Mouse (Mus musculus) layer of hippocampus, adult 8-10 months (tissue): ENCODE data around the gene Ager. TPM values are rescaled to one million over a fixed set of nuclear protein-coding genes. Genes with fewer than 3 reads are reported as not detected.

ENCODE experiments used
- DNase-seq, 2 experiments: peaks; one replicate each; pipeline ENCODE4 v3.0.0; 2022; ENCODE audit warnings: low spot score in 2 of 2
- total RNA-seq, 4 experiments: library from RNA; stranded (reverse); gene quantifications; 2 replicates each; pipeline ENCODE4 v1.2.4; 2022

Gene Ager
- total RNA-seq, 4 experiments from 2014 or later: 0.51 to 1.5 (median 0.88) TPM

DNA sequence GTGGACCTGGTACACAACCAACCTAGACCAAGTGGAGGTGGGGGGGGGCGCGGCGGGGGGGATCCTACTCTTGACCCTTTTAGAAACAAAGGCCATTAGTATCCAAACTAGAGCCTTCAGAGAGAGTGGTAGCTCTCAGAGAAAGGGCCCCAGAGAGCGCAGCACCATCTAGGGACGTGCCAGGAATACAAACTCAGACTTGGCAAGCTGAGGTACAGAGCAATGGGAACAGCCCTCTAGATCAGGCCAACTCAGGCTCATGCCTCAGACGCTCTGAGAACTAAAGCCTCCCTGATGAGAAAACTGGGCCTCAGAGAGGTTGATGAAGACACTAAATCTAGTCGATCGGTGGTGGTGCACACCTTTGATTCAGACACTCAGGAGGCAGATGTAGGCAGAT lies 12.5 kb upstream of the Ager start:
- no peak for DNase-seq

DNA sequence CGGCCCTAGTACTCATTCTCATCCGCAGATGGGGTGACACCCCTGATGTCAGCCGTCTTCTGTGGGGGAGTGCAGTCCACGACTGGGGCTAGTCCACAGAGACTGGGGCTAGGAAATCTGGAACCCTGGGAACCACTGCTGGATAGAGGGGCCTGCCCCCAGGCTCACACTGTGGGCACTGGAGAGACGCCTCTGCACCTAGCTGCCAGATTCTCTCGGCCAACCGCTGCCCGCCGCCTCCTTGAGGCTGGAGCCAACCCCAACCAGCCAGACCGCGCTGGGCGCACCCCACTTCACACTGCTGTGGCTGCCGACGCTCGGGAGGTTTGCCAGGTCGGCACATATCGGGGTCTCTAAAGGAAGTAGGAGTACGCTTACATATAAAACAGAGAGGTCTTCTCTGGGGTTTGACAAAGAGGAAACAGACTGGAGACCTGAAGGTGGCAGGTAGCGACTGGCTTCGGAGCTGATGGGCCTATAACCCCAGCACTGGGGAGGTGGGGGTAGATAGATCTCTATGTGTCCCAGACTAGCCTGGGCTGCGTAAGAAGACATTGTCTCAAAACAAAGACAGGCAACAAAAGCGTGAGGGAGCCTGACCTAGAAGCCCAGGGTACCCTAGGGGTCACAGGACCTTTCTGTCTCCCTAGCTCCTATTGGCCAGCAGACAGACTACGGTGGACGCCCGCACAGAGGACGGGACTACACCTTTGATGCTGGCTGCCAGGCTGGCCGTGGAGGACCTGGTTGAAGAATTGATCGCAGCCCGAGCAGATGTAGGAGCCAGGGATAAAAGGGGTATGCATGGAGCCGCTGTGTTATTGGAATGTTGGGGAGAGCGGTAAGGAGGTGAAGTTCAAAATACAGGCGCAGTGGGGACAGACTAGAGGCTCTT lies 11.5 kb upstream of the Ager start:
- no peak for DNase-seq

DNA sequence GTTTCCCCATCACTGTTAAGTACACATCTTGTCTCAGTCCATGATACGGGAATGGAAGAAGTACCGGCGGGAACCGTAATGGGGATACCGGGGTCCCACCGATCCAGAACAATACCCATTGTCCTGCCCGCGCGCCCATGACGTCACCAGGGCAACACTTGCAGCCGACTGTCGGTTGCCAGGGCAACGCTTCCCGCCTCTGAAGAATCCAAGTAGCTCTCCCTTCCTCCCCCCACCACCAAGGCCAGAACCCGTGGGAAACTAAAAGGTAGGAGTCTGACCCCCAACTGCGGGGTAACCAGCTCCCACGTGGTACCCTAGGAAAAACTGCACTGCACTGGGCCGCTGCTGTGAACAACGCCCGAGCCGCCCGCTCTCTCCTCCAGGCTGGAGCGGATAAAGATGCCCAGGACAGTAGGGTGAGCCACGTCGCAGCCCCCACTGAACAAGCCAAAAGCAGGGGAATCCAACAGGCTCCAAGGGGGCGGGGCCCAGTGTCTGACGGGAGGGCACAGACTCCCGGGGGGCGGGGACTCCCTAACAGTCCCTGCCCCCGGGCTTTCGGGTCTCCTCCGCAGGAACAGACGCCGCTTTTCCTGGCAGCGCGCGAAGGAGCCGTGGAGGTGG lies 10.8 kb upstream of the Ager start:
- DNase-seq: peak; percentile 88 to 89

DNA sequence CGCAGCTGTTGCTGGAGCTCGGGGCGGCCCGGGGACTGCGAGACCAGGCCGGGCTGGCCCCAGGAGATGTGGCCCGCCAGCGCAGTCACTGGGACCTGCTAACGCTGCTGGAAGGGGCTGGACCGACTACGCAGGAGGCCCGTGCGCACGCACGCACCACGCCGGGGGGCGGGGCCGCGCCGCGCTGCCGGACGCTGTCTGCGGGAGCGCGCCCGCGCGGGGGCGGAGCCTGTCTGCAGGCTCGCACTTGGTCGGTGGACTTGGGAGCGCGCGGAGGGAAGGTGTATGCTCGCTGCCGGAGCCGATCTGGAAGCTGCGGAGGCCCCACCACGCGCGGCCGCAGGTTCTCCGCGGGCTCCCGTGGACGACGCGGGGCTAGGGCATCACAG lies 10.2 kb upstream of the Ager start:
- DNase-seq: peak; percentile 95 to 96

DNA sequence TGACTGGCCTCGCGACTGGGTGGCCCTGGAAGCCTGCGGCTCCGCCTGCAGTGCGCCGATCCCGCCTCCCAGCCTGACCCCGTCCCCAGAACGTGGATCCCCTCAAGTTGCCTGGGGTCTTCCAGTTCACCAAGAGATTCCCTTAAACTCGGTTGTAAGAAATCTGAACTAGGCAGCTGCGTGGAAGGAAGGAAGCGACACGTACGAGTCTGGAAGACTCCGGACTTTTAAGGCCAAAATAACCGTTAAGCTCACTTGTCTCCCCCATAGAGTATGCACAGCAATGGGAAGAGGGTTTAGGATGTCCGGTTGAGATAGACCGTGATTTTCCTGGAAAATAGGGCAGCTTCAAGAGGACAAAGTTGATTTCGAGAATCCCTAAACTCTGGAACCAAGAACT lies 9.8 kb upstream of the Ager start:
- no peak for DNase-seq

DNA sequence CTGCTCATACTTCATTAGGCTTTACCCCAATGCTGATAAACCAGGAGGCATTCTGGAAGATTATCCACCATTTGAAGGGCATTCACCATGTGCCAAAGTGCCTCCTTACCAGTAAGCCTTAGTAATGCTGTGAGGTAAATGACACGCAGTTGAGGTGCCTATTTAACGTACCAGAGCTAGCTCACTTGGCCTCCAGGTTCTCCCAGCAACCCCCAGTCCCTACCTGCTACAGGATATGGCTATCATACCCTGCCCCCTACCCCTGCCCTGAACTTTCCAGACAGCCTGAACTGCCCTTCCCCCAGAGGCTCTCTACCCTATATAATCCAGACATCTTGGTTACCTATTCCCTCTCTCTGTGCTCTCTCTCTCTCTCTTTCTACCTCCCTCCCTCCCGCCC lies 8.9 kb upstream of the Ager start:
- DNase-seq: no peak

DNA sequence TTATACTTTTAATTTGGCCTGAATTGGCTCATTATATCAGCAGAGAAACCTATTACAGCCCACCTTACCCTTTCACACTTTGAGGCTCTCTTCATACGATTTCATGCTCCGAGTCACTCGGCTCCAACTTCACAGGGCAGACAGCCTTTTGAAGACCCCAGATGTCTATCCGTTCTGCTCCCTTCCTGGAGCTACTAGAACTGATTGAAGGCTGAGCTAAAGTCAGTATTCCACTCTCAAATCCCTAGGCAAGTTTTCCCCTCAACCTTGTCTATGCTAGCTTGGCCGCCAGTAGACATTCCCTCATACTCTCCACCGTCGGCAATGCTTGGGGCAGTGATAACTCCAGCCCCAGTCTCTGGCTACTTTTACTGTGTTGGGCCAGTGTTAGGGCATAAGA lies 8.5 kb upstream of the Ager start:
- DNase-seq: no peak

DNA sequence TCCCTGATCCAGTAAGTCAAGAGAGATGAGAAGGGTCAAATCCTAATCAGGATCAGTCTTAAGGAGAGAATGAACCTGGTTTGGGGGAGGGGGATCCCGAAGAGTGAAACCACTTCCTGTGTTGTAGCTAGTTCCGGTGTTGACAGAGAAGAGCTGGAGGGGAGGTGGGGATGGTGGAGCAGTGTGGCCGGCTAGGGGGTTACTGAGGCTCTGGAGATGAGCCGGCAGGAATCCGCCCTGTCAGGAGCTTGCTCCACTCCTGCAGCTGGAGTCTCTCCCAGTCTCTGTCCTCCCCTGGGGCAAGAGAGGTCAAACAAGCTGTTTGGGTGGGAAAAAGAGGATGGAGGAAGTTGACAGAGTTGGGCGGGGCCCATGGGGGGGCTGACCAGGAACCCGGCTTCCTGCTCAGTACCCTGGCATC lies 8.0 kb upstream of the Ager start, which contains the start of gene Gpsm3:
Gpsm3 (plus strand) TSS at position 126 of the 421 bp plus-strand sequence.
- no peak for DNase-seq

DNA sequence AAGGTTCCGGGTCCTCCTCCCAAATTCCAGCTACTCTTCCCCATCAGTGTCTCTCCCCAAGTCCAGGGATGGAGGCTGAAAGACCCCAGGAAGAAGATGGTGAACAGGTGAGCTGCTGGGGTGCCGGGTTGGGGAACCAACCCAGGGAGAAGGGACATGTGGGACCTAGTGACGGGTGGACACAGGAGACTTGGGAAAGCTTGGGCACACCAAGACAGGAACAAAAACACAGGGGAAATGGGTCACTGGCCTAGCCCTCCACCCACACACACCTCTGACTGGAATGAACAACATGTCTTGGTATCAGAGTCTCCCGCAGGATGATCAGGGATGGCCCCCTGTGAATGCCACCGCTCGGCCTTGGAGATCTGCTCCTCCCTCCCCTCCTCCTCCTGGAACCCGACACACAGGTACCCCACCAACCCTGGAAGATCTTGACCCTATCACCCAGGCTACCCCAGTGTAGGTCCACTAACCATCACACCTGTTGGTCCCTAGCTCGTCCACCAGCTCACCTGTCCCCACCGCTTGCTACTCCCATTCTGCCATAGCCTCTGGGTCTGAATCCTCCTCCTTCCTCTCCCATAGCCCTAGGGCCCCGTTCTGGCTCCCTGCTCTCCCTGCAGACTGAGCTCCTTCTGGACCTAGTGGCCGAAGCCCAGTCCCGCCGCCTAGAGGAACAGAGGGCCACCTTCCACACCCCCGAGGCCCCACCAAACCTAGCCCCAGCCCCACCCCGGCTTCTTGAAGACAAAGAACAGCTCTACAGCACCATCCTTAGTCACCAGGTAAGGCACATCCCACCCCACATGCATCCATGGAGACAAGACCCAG lies 7.3 kb upstream of the Ager start:
- DNase-seq: no peak

DNA sequence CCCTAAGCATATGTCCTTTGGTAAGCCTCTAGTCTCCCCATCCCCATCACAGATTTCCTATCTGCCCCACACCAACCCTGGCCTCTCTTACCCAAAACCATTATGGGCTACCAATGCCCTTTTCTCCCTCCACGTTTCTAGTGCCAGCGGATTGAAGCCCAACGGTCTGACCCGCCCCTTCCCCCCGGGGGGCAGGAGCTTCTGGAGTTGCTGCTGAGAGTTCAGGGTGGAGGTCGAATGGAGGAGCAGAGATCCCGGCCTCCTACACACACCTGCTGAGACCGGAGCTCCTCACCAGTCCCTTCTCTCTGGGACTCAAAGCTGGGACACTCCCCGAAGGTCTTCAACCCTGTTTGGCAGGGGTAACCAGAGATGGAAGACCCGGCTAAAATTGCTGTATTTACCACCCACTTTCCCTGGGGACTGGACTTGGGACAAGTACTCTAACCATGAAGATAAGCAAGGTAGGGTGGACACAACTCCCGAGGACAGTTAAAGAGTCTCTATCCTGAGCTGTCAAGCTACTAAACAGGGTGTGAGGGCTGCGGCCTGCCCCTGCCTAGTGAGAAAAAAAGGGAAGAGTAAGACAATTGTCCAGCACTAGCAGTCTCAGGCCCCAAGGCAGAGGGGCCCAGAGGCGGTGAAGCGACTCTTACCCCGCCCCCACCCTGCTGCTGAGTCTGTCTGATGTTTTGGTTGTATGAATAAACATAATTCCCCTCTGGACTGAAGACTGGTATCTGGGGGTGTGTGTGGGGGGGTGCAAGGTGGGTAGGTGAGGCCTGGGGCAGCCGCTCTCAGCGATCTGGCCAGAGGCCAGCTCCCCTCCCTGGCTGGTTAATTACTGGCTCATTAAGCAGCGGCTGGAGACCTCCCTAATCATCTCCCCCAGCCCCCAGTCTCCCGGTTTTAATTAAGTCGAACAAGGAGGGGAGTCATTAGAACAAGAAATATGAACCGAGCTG lies 6.4 kb upstream of the Ager start, which contains the start of gene Pbx2:
Pbx2 (plus strand) TSS at position 238 of the 965 bp plus-strand sequence.
- no peak for DNase-seq

DNA sequence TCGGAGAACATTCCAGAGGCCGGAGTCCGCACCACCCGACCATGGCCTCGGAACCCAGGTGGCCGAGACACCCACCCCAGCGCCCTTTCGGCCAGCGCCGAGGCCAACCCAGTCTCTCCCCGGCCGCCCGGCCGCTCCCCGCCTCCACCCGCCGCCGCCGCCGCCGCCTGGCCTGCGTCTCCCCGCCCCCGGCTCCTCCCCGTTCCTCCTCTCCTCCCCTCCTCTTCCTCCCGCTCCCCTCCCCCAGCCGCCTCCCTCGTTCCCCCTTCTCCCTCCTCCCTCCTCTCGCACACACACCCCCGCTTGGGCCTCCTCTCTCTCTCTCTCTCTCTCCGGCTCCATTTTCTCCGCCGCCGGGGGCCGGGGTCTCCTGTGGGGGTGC lies 5.7 kb upstream of the Ager start:
- DNase-seq: peak in 1 of 2 experiments; percentile 71

DNA sequence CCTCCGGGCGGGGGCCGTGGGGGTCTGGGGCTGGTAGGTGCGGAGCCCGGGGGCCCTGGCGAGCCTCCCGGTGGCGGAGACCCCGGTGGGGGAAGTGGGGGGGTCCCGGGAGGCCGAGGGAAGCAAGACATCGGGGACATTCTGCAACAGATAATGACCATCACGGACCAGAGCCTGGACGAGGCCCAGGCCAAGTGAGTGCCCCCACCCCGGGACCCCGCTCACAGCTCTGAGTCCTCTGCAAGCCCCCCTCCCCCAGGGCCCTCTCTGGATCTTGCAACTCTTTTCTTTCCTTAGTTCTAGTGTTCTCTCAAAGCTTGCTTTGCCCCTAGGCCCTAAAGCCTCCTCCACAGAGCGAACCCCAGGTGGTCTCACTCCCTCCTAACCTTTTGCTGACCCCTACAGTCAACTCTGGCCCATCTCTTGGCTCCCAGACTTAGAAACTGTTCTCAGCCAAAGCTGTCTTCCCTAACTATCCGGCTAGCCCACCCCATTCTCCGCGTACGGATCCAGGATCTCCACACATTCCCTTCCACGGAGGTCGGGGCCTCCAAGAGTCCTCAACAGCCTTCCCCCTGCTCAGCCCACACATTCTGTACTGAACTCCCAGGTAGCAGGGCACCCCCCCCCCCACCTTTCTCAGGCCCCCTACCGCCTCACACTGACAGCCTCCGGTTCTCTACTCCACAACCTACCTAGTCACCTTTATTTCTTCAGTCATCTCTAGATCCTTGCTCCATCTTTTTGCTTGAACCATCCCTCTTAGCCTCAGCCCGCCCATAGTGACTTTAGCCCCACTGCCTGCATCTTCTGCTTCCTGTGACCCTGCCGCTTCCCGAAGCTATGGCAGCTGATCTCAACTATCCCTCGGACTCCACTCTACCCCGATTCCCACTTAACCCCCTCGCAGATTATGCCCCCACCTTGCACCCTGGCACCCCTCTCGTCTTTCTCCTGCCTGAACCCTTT lies 4.8 kb upstream of the Ager start:
- no peak for DNase-seq

DNA sequence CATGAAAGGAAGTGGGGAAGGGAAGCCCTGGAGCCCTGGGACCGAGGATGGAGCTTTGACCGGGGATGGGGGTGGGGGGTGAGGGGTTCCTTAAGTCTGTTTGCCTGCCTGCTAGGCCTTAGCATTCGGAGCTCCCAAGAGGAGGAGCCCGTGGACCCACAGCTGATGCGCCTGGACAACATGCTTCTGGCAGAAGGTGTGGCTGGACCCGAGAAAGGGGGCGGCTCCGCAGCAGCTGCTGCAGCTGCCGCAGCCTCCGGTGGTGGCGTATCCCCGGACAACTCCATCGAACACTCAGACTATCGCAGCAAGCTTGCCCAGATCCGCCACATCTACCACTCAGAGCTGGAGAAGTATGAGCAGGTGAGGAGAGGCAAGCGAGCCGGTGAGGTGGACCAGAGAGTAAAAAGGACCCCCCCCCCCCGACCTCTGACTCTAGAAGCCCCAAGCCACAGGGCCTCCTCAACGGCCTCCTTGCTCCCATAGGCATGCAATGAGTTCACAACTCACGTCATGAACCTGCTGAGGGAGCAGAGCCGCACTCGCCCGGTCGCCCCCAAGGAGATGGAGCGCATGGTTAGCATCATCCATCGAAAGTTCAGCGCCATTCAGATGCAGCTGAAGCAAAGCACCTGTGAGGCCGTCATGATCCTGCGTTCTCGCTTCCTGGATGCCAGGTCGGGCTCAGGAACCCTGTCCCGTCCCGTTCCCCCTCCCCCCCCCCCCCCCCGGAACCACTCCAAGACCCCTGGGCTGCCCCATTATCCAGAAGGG lies 3.7 kb upstream of the Ager start:
- DNase-seq: no peak

DNA sequence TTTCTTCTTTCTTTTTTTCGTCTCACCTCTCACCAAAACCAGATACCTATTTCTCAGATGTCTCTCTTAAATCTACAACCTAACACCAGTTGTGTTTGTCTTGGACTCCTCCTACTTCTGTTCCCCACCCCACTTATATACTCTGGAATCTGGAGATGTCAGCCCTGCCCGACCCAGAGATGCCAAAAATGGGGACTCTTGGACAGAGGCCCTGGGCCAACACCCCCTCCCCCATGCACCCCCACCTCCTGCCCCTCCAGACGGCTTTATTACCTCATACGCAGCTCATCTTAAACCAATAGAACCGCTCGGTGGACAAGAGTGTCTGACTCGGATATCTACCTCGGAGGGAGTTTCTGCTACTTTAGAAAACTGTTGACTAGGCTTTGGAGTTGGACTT lies 1.6 kb upstream of the Ager start:
- no peak for DNase-seq

DNA sequence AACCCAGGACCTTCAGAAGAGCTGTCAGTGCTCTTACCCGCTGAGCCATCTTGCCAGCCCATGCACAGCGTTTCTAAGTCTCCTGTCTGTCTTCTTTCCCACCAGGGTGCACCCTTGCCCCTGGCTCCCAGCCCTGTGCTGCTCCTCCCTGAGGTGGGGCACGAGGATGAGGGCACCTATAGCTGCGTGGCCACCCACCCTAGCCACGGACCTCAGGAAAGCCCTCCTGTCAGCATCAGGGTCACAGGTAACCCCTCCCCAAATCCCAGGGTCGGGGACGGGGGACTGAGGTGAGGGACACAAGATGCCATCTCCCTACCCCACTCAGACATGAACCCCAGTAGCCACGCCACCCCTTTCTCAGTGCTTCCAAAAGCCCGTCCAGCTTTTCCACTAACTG lies 2.2 kb downstream of the Ager start:
- DNase-seq: no peak

DNA sequence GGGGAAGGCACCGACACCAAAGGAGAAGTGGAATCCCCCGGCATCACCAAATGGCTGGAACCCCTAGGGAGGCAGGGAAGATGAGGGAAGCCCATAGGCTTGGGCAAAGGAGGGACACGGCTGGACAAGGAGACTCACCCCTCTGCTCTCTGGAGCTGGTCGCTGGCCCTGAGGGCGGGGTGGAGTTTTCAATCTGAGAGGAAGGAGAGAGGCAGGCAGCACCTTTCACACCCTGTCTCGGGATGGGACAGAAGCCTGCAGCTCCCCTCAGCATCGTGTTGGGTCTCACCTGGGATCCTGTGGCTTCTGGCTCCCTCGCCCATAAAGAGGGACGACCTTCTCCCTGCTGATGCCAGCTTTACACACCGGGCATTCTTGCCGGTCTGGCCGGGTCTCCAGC lies 4.1 kb downstream of the Ager start:
- DNase-seq: no peak

DNA sequence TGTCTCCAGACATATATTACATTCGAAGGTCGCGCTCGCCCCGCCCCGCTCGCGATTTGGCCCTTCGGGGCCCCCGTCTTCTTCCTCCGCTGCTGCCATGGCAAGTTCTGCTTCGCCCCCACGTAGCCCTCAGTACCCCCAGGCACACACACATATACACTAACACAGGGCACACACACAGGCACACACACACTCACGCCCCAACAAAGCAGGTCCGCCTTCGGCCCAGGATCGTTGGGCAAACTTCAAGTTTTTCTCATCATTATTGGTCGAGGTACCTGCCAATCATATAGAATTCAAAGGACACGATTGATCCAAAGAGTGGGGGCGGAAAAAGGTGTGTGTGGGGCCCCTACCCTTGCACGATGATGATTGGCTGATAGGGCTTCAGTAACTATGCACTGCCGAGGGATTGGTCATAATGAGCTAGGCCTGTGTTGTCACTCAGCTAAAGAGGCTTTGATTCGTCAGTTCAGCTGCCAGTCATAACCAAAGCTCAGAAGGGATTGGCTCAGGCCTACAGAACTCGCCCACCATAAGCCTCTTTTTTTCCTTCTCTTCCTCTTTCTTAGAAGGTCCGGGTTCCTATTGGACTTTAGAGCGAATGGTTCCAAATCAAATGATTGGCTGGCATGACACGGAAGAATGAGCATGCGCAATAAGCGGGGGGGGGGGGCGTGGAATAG lies 5.9 kb downstream of the Ager start, which contains the start of gene Rnf5:
Rnf5 (minus strand) TSS at position 316 of the 686 bp plus-strand sequence.
- peak; percentile 100 for DNase-seq

DNA sequence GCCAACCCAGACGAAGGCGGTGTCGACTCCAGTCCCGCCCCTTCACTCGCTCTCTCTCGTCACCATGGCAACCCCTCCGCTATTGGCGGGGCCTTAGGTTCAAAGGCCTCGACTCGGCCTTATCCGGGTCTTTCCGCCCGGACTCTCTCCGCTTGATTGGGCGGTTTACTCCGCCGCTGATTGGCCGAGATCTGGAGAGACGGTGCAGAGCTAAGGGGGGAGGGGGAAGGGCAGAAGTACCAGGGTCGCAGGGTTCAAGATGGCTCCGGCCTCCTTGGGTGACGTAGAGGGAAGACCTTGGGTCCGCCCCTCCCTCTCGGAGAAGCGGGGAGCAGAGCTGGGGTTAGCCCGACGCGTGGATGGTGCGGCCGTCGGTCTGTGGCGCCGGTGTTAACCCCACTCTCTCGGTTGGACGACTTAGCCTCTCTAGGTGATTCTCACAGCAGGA lies 6.4 kb downstream of the Ager start, which contains the start of gene Agpat1:
Agpat1 (plus strand) TSS at position 202 of the 448 bp plus-strand sequence.
- peak; percentile 97 to 99 for DNase-seq
